Mouse (Mus musculus): ENCODE measurements around the gene Ttk.

DNA sequence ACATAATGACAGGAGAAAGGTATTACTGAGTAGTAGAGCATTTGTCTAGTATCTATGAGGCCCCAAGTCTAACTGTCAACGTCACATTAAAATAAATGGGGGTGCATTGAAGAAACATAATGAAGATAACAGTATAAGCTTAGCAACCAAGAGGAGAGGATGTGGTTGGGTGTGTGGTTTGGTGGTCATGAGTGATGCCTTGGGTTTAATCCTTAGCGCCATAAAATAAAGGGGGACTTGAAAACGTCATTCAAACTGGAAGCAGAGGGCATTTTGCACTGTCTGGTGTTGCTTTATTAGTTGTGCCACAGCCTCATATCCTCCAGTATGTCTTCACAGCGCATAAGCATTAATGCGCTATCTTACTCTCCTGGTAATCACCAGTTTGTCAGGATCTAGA, 4.6 kb upstream of the Ttk start:
- no peak for TF ChIP-seq GATA1 (IDR thresholded peaks at IDR 0.05; ENCODE audit: borderline replicate concordance, low read length)
- no peak for TF ChIP-seq FLI1 (IDR thresholded peaks at IDR 0.05; ENCODE audit: low read length)
